Mouse (Mus musculus) CH12.LX (cell line): ENCODE results near the gene Frmd4a. TPM values are rescaled to one million over a fixed set of nuclear protein-coding genes. Genes with fewer than 3 reads are reported as not detected.

Experiments
- DNase-seq: peaks from one replicate; pipeline ENCODE4 v3.0.0-alpha.2; 2013; ENCODE audit errors: extremely low read depth
- H3K27ac ChIP-seq: 2 replicates; pipeline ENCODE4 v1.5.1; 2012; ENCODE audit warnings: low read depth, mild to moderate bottlenecking, control low read depth, moderate library complexity; ENCODE audit not compliant: insufficient read depth
- H3K27me3 ChIP-seq: replicated peaks from 2 replicates; pipeline ENCODE3; 2012; ENCODE audit warnings: inconsistent platforms
- H3K36me3 ChIP-seq, 2 experiments: replicated peaks in 1 of 2; 2 replicates each; pipeline versions ENCODE3 to v1.6.1; 2012; ENCODE audit warnings: inconsistent platforms in 1 of 2, low read length in 1 of 2, mild to moderate bottlenecking in 1 of 2, mixed read lengths in 1 of 2, moderate library complexity in 1 of 2; ENCODE audit not compliant: control insufficient read depth in 1 of 2, insufficient read depth in 1 of 2
- H3K4me1 ChIP-seq, 2 experiments: 2 replicates each; pipeline ENCODE4 v1.6.1; 2012; ENCODE audit warnings: inconsistent platforms in 1 of 2, moderate library complexity in 1 of 2; ENCODE audit not compliant: insufficient read depth in 2 of 2, control insufficient read depth in 1 of 2
- H3K4me2 ChIP-seq: 2 replicates; pipeline ENCODE4 v1.6.1; 2012; ENCODE audit warnings: low read depth, mild to moderate bottlenecking, control low read depth; ENCODE audit not compliant: poor library complexity, insufficient read depth, severe bottlenecking
- H3K4me3 ChIP-seq, 3 experiments: fragments of 150-350 bp in 1 of 3; sonication (generic) in 1 of 3; replicated peaks in 1 of 3; 2 replicates each; pipeline versions ENCODE3 to v1.5.1; 2011 to 2012; ENCODE audit warnings: low read depth in 2 of 3, low read length in 2 of 3, mild to moderate bottlenecking in 2 of 3, moderate library complexity in 2 of 3, control low read depth in 1 of 3, improper control_type of control experiment in 1 of 3, inconsistent platforms in 1 of 3, mixed read lengths in 1 of 3; ENCODE audit not compliant: poor library complexity in 1 of 3
- H3K79me2 ChIP-seq: replicated peaks from 2 replicates; pipeline ENCODE4 v1.6.1; 2012; ENCODE audit warnings: mild to moderate bottlenecking, moderate library complexity; ENCODE audit not compliant: control insufficient read depth, poor library complexity, insufficient read depth, severe bottlenecking; ENCODE audit errors: extremely low read depth
- H3K9ac ChIP-seq: 2 replicates; pipeline ENCODE4 v1.6.1; 2012; ENCODE audit warnings: low read depth, mild to moderate bottlenecking, control low read depth, moderate library complexity; ENCODE audit not compliant: insufficient read depth
- H3K9me3 ChIP-seq: replicated peaks from 2 replicates; pipeline ENCODE3; 2012; ENCODE audit warnings: low read length, inconsistent platforms, mixed read lengths
- BHLHE40 ChIP-seq: IDR thresholded peaks from 2 replicates; pipeline ENCODE4 v1.6.1; 2011; ENCODE audit warnings: mild to moderate bottlenecking, low read depth, low read length, improper control_type of control experiment
- CHD1 ChIP-seq: IDR thresholded peaks from 2 replicates; pipeline ENCODE4 v1.6.1; 2012; ENCODE audit warnings: low read depth, low read length, improper control_type of control experiment, inconsistent platforms
- CHD2 ChIP-seq: IDR thresholded peaks from 2 replicates; pipeline ENCODE4 v1.6.1; 2011; ENCODE audit warnings: low read length, improper control_type of control experiment
- E2F4 ChIP-seq: IDR thresholded peaks from 2 replicates; pipeline ENCODE4 v1.6.1; 2011; ENCODE audit warnings: low read depth, low read length, improper control_type of control experiment; ENCODE audit not compliant: insufficient replicate concordance
- ELF1 ChIP-seq: IDR thresholded peaks from 2 replicates; pipeline ENCODE4 v1.6.1; 2014; ENCODE audit warnings: low read depth, mild to moderate bottlenecking, inconsistent platforms, low read length, improper control_type of control experiment
- EP300 ChIP-seq: IDR thresholded peaks from 2 replicates; pipeline ENCODE4 v1.6.1; 2011; ENCODE audit warnings: low read length, improper control_type of control experiment
- ETS1 ChIP-seq: conservative IDR thresholded peaks from 2 replicates; pipeline ENCODE4 v1.6.1; 2012; ENCODE audit warnings: low read depth, mild to moderate bottlenecking, inconsistent platforms, low read length, improper control_type of control experiment, moderate library complexity
- IRF4 ChIP-seq: IDR thresholded peaks from 2 replicates; pipeline ENCODE4 v1.6.1; 2014; ENCODE audit warnings: low read depth, mild to moderate bottlenecking, inconsistent platforms, low read length, improper control_type of control experiment
- JUN ChIP-seq: IDR thresholded peaks from 2 replicates; pipeline ENCODE4 v1.6.1; 2011; ENCODE audit warnings: low read depth, mild to moderate bottlenecking, low read length, improper control_type of control experiment, moderate library complexity; ENCODE audit not compliant: insufficient read depth
- JUND ChIP-seq: conservative IDR thresholded peaks from 2 replicates; pipeline ENCODE4 v1.6.1; 2011; ENCODE audit warnings: low read depth, low read length, improper control_type of control experiment
- KAT2A ChIP-seq: IDR thresholded peaks from 2 replicates; pipeline ENCODE4 v1.6.1; 2012; ENCODE audit warnings: low read length, improper control_type of control experiment, inconsistent platforms; ENCODE audit not compliant: insufficient replicate concordance
- MAX ChIP-seq: IDR thresholded peaks from 2 replicates; pipeline ENCODE4 v1.6.1; 2011; ENCODE audit warnings: low read length, improper control_type of control experiment
- MXI1 ChIP-seq: IDR thresholded peaks from 2 replicates; pipeline ENCODE4 v1.6.1; 2011; ENCODE audit warnings: mild to moderate bottlenecking, low read depth, low read length, improper control_type of control experiment
- MYC ChIP-seq: IDR thresholded peaks from 2 replicates; pipeline ENCODE4 v1.6.1; 2011; ENCODE audit warnings: low read depth, mild to moderate bottlenecking, improper control_type of control experiment, low read length
- NELFE ChIP-seq: IDR thresholded peaks from 2 replicates; pipeline ENCODE4 v1.6.1; 2011; ENCODE audit warnings: low read depth, low read length, improper control_type of control experiment
- NRF1 ChIP-seq: IDR thresholded peaks from 2 replicates; pipeline ENCODE4 v1.6.1; 2014; ENCODE audit warnings: low read depth, mild to moderate bottlenecking, inconsistent platforms, low read length, improper control_type of control experiment, moderate library complexity
- POLR2A ChIP-seq: IDR thresholded peaks from 2 replicates; pipeline ENCODE4 v1.6.1; 2011; ENCODE audit warnings: low read depth, mild to moderate bottlenecking, improper control_type of control experiment, low read length
- SMC3 ChIP-seq: IDR thresholded peaks from 2 replicates; pipeline ENCODE4 v1.6.1; 2011; ENCODE audit warnings: low read depth, low read length, improper control_type of control experiment
- TCF12 ChIP-seq: IDR thresholded peaks from 2 replicates; pipeline ENCODE4 v1.6.1; 2014; ENCODE audit warnings: low read depth, mild to moderate bottlenecking, inconsistent platforms, low read length, improper control_type of control experiment
- UBTF ChIP-seq: IDR thresholded peaks from 2 replicates; pipeline ENCODE4 v1.6.1; 2012; ENCODE audit warnings: low read depth, mild to moderate bottlenecking, inconsistent platforms, low read length, improper control_type of control experiment, moderate library complexity
- USF2 ChIP-seq: conservative IDR thresholded peaks from 2 replicates; pipeline ENCODE4 v1.6.1; 2011; ENCODE audit warnings: low read depth, low read length, improper control_type of control experiment
- ZMIZ1 ChIP-seq: IDR thresholded peaks from 2 replicates; pipeline ENCODE4 v1.6.1; 2012; ENCODE audit warnings: low read depth, mild to moderate bottlenecking, inconsistent platforms, low read length, improper control_type of control experiment
- dilution Hi-C: fragments of 300-500 bp; cut with MboI; formaldehyde crosslinking; loops from 2 replicates; pipeline ENCODE4 v1.14.3; 2020; ENCODE audit warnings: low sequenced_read_pairs; ENCODE audit not compliant: extremely low pct_unique_long_range_greater_than_20kb, extremely low pct_ligation_motif_present
- in situ Hi-C: fragments of 300-500 bp; cut with MboI; formaldehyde crosslinking; loops from 3 replicates; pipeline ENCODE4 v1.14.3; 2019; ENCODE audit warnings: low sequenced_read_pairs, low pct_ligation_motif_present, low pct_unique_long_range_greater_than_20kb, mixed read lengths
- polyA plus RNA-seq: library from polyadenylated mRNA; unstranded; fragments of >175 nt; gene quantifications from 2 replicates; pipeline ENCODE4 v1.2.1, GENCODE M21; 2012; ENCODE audit warnings: low read depth; ENCODE audit not compliant: insufficient read length
- total RNA-seq, 2 experiments: library from RNA; depleted of rRNA; stranded (reverse); fragments of 300-350 nt in 1 of 2; fragments of >200 nt in 1 of 2; gene quantifications; 2 replicates each; pipeline ENCODE4 v1.2.3; 2012 to 2014

Frmd4a gene
- total and polyA plus RNA-seq, 3 experiments, result 0.13 to 2.0 (median 0.32) TPM

GRCm38 (mm10) chr2:4286390-4286901, 268.9 kb downstream of the Frmd4a start:
- H3K79me2 ChIP-seq, result no peaks in the 10 kb centered on the region
- H3K4me1 ChIP-seq, result no peaks in the 10 kb centered on the region
- no peak overlapping the region for H3K4me3 ChIP-seq
- no peaks in the 10 kb centered on the region for H3K9me3 ChIP-seq
- H3K27ac ChIP-seq, result no peak overlapping the region
- H3K27me3 ChIP-seq, result no peaks in the 10 kb centered on the region
- no peak for DNase-seq
- in situ Hi-C loops (no loop called here), dilution Hi-C loops (no loop called here)
- no peak overlapping the region for H3K9ac ChIP-seq
- no peak overlapping the region for H3K4me2 ChIP-seq
- no peak for TF ChIP-seq ETS1
- no peak for TF ChIP-seq ELF1
- TF ChIP-seq MAX, result no peak
- no peak for TF ChIP-seq BHLHE40
- TF ChIP-seq KAT2A, result no peak
- no peak for TF ChIP-seq NRF1
- no peak for TF ChIP-seq NELFE
- TF ChIP-seq CHD2, result no peak
- TF ChIP-seq IRF4, result no peak
- H3K36me3 ChIP-seq, result no peaks in the 10 kb centered on the region

- H3K27me3 ChIP-seq, result no peaks in the 10 kb centered on the region
- no peaks in the 10 kb centered on the region for H3K79me2 ChIP-seq
- H3K9me3 ChIP-seq, result no peaks in the 10 kb centered on the region
- in situ Hi-C loops (no loop called here), dilution Hi-C loops (no loop called here)
- no peak for TF ChIP-seq CHD1
- TF ChIP-seq SMC3, result no peak
- TF ChIP-seq MXI1, result no peak
- TF ChIP-seq TCF12, result no peak
- TF ChIP-seq EP300, result no peak
- TF ChIP-seq ELF1, result no peak
- no peak for TF ChIP-seq KAT2A
- no peak for TF ChIP-seq USF2
- TF ChIP-seq UBTF, result no peak
- TF ChIP-seq JUND, result no peak
- TF ChIP-seq JUN, result no peak
- TF ChIP-seq POLR2A, result no peak
- TF ChIP-seq ZMIZ1, result no peak
- no peak for TF ChIP-seq MYC
- no peak for TF ChIP-seq E2F4
- no peaks in the 10 kb centered on the region for H3K4me1 ChIP-seq
- H3K4me2 ChIP-seq, result no peak overlapping the region
- H3K36me3 ChIP-seq, result no peaks in the 10 kb centered on the region
- H3K4me3 ChIP-seq, result no peak overlapping the region
- H3K27ac ChIP-seq, result no peak overlapping the region
- no peak for DNase-seq
- H3K9ac ChIP-seq, result no peak overlapping the region
Observed at GRCm38 (mm10) chr2:4290475-4290874, 273.0 kb downstream of the Frmd4a start.
